Mouse (Mus musculus) forebrain, embryonic 13.5 days (tissue): ENCODE measurements around the gene Ryr3. TPM values are rescaled to one million over a fixed set of nuclear protein-coding genes. Genes with fewer than 3 reads are reported as not detected.
"Not testable (repeated sequence)": the region's sequence is repeated elsewhere in the genome, so short reads cannot be mapped to it uniquely, and the experiment has no call there.

Experiments used
- ATAC-seq: fragments of 200-750 bp; cut with Nextera tagmentation; 2 replicates; pipeline ENCODE4 v1.8.0; 2017
- H3K27ac ChIP-seq: fragments of 300-500 bp; sonication (generic); 2 replicates; pipeline ENCODE4 v1.5.1; 2015; ENCODE audit warnings: inconsistent platforms, mild to moderate bottlenecking, moderate library complexity
- H3K27me3 ChIP-seq: fragments of 300-500 bp; sonication (generic); 2 replicates; pipeline ENCODE4 v1.6.1; 2015; ENCODE audit warnings: mild to moderate bottlenecking, inconsistent platforms
- H3K36me3 ChIP-seq: fragments of 300-500 bp; sonication (generic); 2 replicates; pipeline ENCODE4 v1.6.1; 2015; ENCODE audit warnings: mild to moderate bottlenecking, inconsistent platforms; ENCODE audit not compliant: poor library complexity, severe bottlenecking
- H3K4me1 ChIP-seq: fragments of 300-500 bp; sonication (generic); 2 replicates; pipeline ENCODE4 v1.6.1; 2015; ENCODE audit warnings: inconsistent platforms
- H3K4me2 ChIP-seq: fragments of 300-500 bp; sonication (generic); 2 replicates; pipeline ENCODE4 v1.6.1; 2015; ENCODE audit warnings: inconsistent platforms, mild to moderate bottlenecking, moderate library complexity
- H3K4me3 ChIP-seq: fragments of 300-500 bp; sonication (generic); 2 replicates; pipeline ENCODE4 v1.5.1; 2015; ENCODE audit warnings: mild to moderate bottlenecking, inconsistent platforms
- H3K9ac ChIP-seq: fragments of 300-500 bp; sonication (generic); 2 replicates; pipeline ENCODE4 v1.6.1; 2015; ENCODE audit warnings: mild to moderate bottlenecking, inconsistent platforms
- H3K9me3 ChIP-seq: fragments of 300-500 bp; sonication (generic); replicated peaks from 2 replicates; pipeline ENCODE4 v1.6.1; 2016; ENCODE audit warnings: inconsistent platforms
- WGBS: fragments of 180-500 bp; shearing (Covaris S2); methylation state at CpG from one replicate; pipeline ENCODE4 v1.1.7; 2015; 5-methylcytosine and 5-hydroxymethylcytosine counted together
- polyA plus RNA-seq: library from polyadenylated mRNA; unstranded; fragments of >200 nt; fragmentation: Nextera tagmentation; extraction: Ambion mirVana; gene quantifications from 2 replicates; pipeline ENCODE4 v1.2.1, GENCODE M21; 2015

The Ryr3 gene
- polyA plus RNA-seq, 1 experiment from 2014 or later, result 1.1 TPM

DNA sequence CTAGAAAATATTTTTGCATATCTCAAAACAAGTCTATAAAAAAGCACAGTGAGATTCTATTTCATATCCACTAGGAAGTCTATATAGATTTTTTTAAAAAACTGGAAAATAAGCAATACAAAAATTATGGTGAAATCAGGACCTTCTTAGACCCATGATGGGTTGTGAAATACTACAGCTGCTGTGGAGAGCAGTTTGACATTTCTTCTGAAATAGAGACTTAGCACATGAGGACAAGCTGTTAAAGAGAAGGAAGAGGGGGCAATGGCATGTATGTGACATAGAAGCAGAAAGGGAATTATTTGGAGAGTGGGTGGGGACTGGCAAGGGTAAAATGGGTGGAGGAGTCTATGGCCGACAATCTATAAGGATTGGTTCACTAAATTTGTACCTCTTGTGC, 124.1 kb downstream of the Ryr3 start:
- 85% methylated on average over 1 of the region's 1 CpGs for WGBS
- no peak for ATAC-seq
- no peaks in the 10 kb centered on the region for H3K9me3 ChIP-seq

DNA sequence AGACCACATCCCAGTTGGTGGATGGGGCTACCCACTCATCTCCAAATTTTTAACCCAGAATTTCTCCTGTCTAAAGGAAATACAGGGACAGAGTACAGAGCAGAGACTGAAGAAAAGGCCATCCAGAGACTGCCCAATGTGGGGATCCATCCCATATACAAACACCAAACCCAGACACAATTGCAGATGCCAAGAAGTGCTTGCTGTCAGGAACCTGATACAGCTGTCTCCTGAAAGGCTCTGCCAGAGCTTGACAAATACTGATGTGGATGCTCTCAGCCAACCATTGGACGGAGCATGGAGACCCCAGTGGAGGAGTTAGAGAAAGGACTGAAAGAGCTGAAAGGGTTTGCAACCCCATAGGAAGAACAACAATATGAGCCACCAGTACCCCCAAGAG, 125.6 kb downstream of the Ryr3 start:
- not testable (repeated sequence) for H3K9ac ChIP-seq, H3K36me3 ChIP-seq
- 78% methylated on average over 1 of the region's 1 CpGs for WGBS

More for the DNA sequence above, 124.1 kb downstream of the Ryr3 start:
- H3K27me3 ChIP-seq, result no peaks in the 10 kb centered on the region
- no peaks in the 10 kb centered on the region for H3K36me3 ChIP-seq
- H3K4me2 ChIP-seq, result no peak overlapping the region
- no peak overlapping the region for H3K27ac ChIP-seq
- no peak overlapping the region for H3K4me3 ChIP-seq
- no peaks in the 10 kb centered on the region for H3K4me1 ChIP-seq
- no peak overlapping the region for H3K9ac ChIP-seq

DNA sequence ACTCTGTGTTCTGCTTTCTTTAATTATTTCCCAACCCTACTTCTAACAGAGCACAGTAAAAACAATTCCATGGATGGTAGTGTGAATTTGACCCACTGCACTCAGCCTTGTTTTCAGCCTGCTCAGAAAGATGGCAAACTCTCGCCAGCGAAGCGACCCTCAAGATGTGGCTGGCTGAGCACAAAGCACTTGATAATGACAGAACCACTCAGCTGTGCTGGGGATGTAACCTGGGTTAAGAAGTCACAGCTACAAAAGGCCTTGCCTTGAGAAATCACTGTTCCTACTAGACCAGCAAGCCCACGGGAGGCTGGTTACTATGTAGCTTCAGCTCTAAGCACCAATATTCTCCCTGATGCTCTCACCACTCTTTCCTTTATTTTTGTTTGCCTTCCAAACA, 140.5 kb downstream of the Ryr3 start:
- Histone ChIP-seq H3K4me3 (no peak overlapping the region), H3K27ac (no peak overlapping the region), H3K36me3 (no peaks in the 10 kb centered on the region), H3K9ac (no peak overlapping the region), H3K27me3 (no peaks in the 10 kb centered on the region), H3K4me1 (no peaks in the 10 kb centered on the region), H3K9me3 (no peaks in the 10 kb centered on the region), H3K4me2 (no peak overlapping the region)
- no peak for ATAC-seq
- 86% methylated on average over 4 of the region's 4 CpGs for WGBS

More for the DNA sequence above, 125.6 kb downstream of the Ryr3 start:
- H3K9me3 ChIP-seq, H3K27ac ChIP-seq, H3K4me1 ChIP-seq, H3K4me3 ChIP-seq, H3K27me3 ChIP-seq, H3K4me2 ChIP-seq, ATAC-seq: not testable (repeated sequence)

DNA sequence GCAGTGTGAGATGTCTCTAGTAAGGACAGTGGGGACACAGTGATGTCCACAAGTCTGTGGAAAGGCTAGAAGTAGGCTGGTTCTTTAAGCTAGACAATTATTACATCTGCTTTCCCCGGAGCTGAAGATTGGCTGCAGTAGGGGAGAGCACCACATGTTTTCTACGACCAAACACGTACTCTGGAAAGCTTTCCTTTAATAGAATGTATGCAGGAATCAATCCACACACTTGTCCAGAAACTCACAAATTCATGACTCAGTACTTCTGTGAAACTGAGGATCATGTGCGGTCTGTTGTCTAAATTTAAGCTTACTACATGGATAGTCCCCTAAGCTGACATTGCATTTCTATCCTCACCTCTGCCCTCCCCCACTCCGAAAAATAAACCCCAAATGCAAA, 157.5 kb downstream of the Ryr3 start:
- Histone ChIP-seq H3K4me3 (no peak overlapping the region), H3K4me2 (no peak overlapping the region), H3K27me3 (no peaks in the 10 kb centered on the region), H3K27ac (no peak overlapping the region), H3K4me1 (no peaks in the 10 kb centered on the region), H3K9ac (no peak overlapping the region), H3K9me3 (no peaks in the 10 kb centered on the region), H3K36me3 (no peaks in the 10 kb centered on the region)
- 0 out of 2 replicates have a peak, but pooled peaks have one; percentile 1 for ATAC-seq
- 88% methylated on average over 5 of the region's 5 CpGs for WGBS

DNA sequence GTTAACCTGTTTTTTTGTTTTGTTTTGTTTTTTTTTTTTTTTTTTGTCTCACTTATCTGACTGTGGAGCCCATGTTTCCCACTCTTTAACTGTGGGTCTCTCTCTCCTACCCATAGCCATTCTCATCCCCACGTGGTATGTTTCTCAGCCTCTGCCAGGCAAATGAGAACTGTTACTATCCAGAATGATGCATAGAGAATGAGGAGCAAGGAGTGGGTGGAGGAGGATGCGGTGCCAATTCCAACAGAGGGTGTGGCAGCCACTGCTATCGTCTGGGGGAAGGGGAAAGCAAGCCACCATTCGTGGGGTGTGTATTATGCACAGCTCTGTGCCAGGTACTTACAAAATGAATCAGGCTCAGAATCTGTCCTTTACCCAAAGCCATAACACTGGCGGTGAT, 158.0 kb downstream of the Ryr3 start:
- H3K4me2 ChIP-seq, result no peak overlapping the region
- no peaks in the 10 kb centered on the region for H3K27me3 ChIP-seq
- H3K9me3 ChIP-seq, result no peaks in the 10 kb centered on the region
- no peaks in the 10 kb centered on the region for H3K36me3 ChIP-seq
- no peak overlapping the region for H3K4me3 ChIP-seq
- peak; percentile 54; the same call in 1 of the 2 replicates for ATAC-seq
- no peak overlapping the region for H3K27ac ChIP-seq
- 70% methylated on average over 5 of the region's 5 CpGs for WGBS
- no peak overlapping the region for H3K9ac ChIP-seq
- no peaks in the 10 kb centered on the region for H3K4me1 ChIP-seq

DNA sequence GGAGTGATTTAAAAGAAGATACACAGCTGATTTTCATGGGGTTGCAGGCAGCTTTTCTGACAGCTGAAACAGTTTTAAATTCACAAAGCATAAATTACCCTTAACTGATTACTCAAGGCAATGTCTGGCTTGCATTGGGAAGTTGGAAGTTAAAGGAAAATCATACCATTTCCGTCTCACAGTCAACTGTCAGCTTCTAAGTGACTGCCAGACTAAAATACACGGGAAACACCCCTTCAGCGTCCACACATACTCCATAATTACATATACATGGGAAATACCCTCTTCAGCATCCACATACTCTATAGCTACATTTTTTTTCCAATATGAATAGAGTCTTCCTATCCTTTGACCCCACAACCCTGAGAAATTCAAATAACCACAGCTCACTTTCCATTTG, 158.8 kb downstream of the Ryr3 start:
- Histone ChIP-seq H3K36me3 (no peaks in the 10 kb centered on the region), H3K4me3 (no peak overlapping the region), H3K27me3 (no peaks in the 10 kb centered on the region), H3K9me3 (no peaks in the 10 kb centered on the region), H3K4me2 (no peak overlapping the region), H3K27ac (no peak overlapping the region), H3K9ac (no peak overlapping the region), H3K4me1 (no peaks in the 10 kb centered on the region)
- ATAC-seq, result peak; percentile 39; the same call in 1 of the 2 replicates
- 63% methylated on average over 3 of the region's 3 CpGs for WGBS

DNA sequence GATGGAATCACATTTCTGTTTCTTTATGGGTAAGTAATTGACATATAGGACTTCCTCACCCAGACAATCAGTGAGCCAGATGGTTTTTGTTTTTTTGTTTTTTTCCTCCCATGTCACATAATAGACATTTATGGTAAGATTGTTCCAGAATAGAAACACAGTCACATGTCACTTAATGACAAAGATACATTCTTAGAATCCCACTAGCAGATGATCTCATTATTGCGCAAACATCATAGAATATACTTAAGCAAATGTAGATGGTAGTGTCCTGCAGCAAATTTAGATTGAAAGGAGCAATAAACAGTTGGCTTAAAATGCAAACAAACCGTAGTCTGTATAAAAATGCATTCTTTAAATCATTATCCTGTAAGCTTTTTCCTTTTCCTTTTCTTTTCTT, 161.3 kb downstream of the Ryr3 start:
- H3K4me3 ChIP-seq, result no peak overlapping the region
- H3K9ac ChIP-seq, result no peak overlapping the region
- no peak for ATAC-seq
- H3K4me2 ChIP-seq, result no peak overlapping the region
- no peak overlapping the region for H3K27ac ChIP-seq
- no peaks in the 10 kb centered on the region for H3K27me3 ChIP-seq
- H3K4me1 ChIP-seq, result no peaks in the 10 kb centered on the region
- WGBS, result 92% methylated on average over 2 of the region's 2 CpGs
- H3K9me3 ChIP-seq, result no peaks in the 10 kb centered on the region
- no peaks in the 10 kb centered on the region for H3K36me3 ChIP-seq

DNA sequence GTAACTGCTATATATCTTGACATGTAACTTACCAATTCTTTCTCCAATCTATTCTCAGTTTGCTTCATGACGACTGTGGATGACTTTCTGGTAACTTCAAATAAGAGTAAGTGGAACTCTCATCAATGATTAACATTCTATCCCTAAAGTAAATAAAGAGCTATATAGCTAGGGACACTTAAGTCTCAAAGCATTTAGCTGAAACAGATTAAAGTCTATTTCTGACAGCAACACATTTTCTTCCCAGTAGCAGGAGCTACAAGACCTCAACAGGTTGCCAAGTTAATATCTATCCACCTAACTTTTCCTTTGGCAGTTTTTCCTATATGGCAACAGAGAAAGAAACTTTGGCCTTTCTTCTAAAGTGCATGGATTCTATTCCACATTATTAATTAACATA, 167.1 kb downstream of the Ryr3 start:
- no peak for ATAC-seq
- Histone ChIP-seq H3K27me3 (no peaks in the 10 kb centered on the region), H3K9me3 (no peaks in the 10 kb centered on the region), H3K4me1 (no peaks in the 10 kb centered on the region), H3K36me3 (no peaks in the 10 kb centered on the region), H3K9ac (no peak overlapping the region), H3K4me3 (no peak overlapping the region), H3K27ac (no peak overlapping the region), H3K4me2 (no peak overlapping the region)
- 80% methylated on average over 1 of the region's 1 CpGs for WGBS

DNA sequence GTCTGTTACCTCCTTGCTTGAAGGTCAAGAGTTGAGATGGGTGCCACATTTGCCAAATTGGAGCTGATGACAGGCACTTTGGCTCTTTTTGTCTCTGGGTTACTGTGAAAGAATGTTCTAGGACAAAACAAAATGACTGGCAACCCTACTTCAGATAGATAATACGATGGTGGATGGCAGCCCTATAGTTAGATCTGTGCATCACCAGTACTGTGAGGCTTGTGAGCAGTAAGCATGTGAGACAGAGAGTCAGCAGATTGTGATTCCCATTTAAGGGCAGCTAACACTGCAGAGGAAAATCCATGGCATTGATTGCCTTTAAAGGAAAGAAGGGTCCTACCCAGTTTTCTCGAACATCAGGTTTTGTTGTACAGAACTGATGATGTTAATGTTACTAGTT, 180.3 kb downstream of the Ryr3 start:
- ATAC-seq, result no peak
- H3K4me2 ChIP-seq, result no peak overlapping the region
- no peaks in the 10 kb centered on the region for H3K36me3 ChIP-seq
- H3K4me1 ChIP-seq, result no peaks in the 10 kb centered on the region
- 85% methylated on average over 2 of the region's 2 CpGs for WGBS
- H3K4me3 ChIP-seq, result no peak overlapping the region
- H3K27me3 ChIP-seq, result no peaks in the 10 kb centered on the region
- H3K9ac ChIP-seq, result no peak overlapping the region
- H3K27ac ChIP-seq, result no peak overlapping the region
- H3K9me3 ChIP-seq, result 0 out of 2 replicates have a peak, but pooled peaks cover 6% of the 10 kb centered on the region

DNA sequence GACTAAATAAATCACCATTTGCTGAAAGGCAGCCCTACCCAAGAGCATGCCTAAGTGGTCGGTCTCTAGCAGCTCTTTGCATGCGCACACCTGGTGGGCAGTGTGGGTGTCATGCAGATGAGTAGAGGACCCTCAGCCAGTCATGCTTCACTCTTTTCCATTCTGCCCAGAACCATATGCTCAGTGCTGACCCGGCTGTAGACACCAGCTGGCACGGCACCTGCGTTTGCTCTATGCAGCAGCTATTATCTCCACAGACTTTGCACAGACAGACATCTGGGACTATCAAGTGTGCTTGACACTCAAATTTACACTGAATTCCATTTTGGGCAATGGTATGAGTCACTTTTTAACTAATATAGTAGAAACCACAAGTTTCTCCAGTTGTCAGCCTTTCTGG, 186.2 kb downstream of the Ryr3 start:
- Histone ChIP-seq H3K9ac (no peak overlapping the region), H3K27ac (no peak overlapping the region), H3K4me1 (no peaks in the 10 kb centered on the region), H3K36me3 (no peaks in the 10 kb centered on the region), H3K27me3 (no peaks in the 10 kb centered on the region), H3K4me2 (no peak overlapping the region), H3K9me3 (no peaks in the 10 kb centered on the region), H3K4me3 (no peak overlapping the region)
- WGBS, result 80% methylated on average over 5 of the region's 5 CpGs
- peak; percentile 81 for ATAC-seq

DNA sequence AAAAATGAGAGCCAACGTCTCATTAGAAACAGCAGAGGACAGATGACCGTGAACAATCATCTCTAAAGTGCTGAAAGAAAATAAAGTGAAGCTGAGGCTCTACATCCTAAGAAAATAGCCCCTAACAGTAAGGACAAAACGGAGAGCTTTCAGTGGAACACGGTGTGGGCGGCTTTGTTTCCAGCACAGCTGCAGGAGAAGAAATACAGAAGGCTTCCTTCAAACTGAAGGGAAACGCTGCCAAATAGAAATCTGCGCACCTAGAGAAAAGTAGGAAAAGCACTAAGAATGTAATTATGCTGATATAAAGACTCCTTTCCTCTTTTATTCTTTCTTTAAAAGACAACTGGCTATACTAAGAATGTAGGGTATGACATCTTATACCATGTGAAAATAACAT, 197.0 kb downstream of the Ryr3 start:
- 55% methylated on average over 7 of the region's 7 CpGs for WGBS
- no peak for ATAC-seq
- no peak overlapping the region for H3K9ac ChIP-seq
- no peak overlapping the region for H3K27ac ChIP-seq
- no peaks in the 10 kb centered on the region for H3K27me3 ChIP-seq
- H3K4me3 ChIP-seq, result no peak overlapping the region
- H3K4me2 ChIP-seq, result no peak overlapping the region
- no peaks in the 10 kb centered on the region for H3K4me1 ChIP-seq
- H3K9me3 ChIP-seq, result no peaks in the 10 kb centered on the region
- H3K36me3 ChIP-seq, result no peaks in the 10 kb centered on the region

DNA sequence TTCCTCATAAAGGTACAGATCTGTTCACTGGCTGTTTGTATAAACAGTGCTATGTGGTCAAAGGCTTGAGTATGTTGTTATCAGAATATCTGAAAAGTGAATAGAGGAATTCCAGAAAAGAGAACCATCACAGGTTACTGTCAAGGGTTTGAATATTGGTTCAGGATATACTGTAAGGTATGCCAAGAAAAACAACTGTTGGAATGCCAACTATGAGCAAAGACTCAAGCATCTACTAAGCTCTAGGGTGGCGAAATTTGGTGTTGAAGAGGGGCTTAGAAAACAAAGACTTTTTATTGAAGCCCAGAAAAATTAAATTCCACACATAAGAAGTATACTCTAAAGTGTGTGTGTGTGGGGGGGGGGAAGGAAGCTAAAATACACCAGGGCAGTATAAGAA, 198.6 kb downstream of the Ryr3 start:
- Histone ChIP-seq H3K36me3 (no peaks in the 10 kb centered on the region), H3K4me2 (no peak overlapping the region), H3K27me3 (no peaks in the 10 kb centered on the region), H3K27ac (no peak overlapping the region), H3K9ac (no peak overlapping the region), H3K4me1 (no peaks in the 10 kb centered on the region), H3K4me3 (no peak overlapping the region), H3K9me3 (no peaks in the 10 kb centered on the region)
- WGBS, result 76% methylated on average over 1 of the region's 1 CpGs
- no peak for ATAC-seq

DNA sequence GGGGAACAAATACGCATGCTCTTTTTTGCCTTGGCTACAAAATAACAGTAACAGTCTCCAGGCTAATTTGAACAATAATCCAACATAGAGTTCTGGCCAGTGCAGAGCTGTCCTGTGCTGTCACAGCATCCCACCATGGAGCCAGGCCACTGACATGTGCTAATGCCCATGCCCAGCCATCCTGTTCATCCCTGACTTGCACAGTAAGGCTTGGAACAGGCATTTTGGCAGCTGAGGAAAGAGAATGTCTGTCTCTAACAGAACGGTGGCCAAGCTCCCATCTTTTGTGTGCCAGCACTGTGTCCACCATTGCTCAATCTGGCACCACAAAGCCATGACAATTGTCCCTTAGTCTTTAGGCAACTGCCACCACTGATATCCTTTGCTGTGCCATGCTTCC, 200.7 kb downstream of the Ryr3 start:
- no peak for ATAC-seq
- no peaks in the 10 kb centered on the region for H3K4me1 ChIP-seq
- no peaks in the 10 kb centered on the region for H3K27me3 ChIP-seq
- no peak overlapping the region for H3K4me2 ChIP-seq
- no peaks in the 10 kb centered on the region for H3K9me3 ChIP-seq
- 79% methylated on average over 2 of the region's 2 CpGs for WGBS
- H3K9ac ChIP-seq, result no peak overlapping the region
- H3K36me3 ChIP-seq, result no peaks in the 10 kb centered on the region
- H3K4me3 ChIP-seq, result no peak overlapping the region
- H3K27ac ChIP-seq, result no peak overlapping the region
